Mouse (Mus musculus): ENCODE results near the gene Tent2.
"Not testable (repeated sequence)": the region's sequence is repeated elsewhere in the genome, so short reads cannot be mapped to it uniquely, and the experiment has no call there.

The Tent2 gene

GRCm38 (mm10) chr13:93191831-93192645 lies at the start of gene Tent2:
Gene Tent2, minus strand, starts transcription at chr13:93192385.
- peak; percentile 89 to 94 for DNase-seq

DNA sequence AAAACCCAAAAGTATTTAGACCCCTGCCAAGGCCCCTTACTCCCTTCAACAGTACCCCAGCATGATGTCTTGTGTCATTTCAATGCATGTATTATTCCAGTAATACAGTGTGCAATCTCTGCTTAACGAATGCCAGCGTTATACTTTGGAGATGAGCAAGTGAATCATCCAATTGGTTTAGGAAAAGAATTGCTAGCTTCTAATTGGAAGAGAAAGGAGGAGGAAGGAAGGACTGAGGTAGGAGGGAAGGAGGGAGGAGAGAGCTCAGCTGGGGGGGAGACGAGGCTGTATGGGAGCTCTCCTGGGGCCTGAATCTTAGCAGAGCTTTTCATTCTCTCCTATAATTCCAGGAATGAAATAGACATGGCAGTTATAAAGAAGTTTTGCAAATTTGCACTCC lies 49.0 kb upstream of the Tent2 start:
- DNase-seq: no peak

GRCm38 (mm10) chr13:93239561-93239960 lies 47.4 kb upstream of the Tent2 start:
- no peak for DNase-seq

DNA sequence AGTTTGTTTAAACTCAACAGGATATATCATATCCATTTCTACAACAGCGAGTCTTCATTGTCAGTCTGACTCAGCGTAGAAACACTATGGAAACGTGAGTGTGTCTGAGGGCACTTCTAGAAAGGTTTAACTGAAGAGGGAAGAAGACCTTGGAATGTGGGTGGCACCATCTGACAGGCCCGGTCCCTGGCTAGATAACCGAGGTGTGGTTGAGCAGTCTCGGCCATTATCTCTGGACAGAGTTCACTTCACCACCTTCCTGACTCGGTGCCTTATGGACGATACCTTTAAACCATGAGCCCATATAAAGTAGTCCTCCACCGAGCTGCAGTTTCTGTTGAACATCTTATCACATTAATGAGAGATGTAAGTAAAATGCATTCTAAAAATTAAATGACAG lies 46.9 kb upstream of the Tent2 start:
- no peak for DNase-seq

GRCm38 (mm10) chr13:93237677-93238398 lies 45.7 kb upstream of the Tent2 start:
- DNase-seq: no peak

DNA sequence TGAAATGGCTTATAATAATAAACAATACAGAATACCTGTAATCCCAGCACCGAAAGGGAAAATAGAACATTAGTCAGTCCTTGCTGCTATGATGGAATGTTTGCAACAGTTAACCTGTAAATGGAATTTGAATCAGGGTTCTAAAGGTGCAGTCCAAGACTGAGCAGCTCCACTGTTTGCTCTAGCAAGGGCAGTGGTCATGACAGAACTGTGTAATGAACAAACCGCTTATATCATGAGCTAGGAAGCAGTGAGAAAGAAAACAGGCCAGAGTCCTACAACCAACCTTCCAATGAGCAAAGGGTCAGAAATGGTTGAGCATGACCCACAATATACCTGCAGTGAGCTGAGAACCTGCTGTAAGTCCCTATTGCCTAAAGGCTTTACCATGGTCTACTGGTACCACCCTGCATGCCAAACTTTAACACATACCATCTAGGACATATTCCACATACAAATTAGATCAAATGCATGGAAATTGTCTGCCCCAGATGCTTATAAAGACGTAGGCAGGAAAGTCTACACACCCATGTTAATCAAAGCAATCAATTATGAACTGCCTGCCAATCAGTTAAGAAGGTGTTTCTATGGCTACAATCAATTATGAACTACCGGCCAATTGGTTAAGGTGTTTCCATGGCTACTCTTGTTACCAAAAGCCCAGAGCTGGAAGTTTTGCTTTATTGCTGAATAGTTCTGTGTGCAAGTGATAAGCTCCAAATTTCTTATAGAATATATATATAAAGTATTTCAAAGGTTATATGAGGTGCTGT lies 42.3 kb upstream of the Tent2 start:
- DNase-seq: no peak

DNA sequence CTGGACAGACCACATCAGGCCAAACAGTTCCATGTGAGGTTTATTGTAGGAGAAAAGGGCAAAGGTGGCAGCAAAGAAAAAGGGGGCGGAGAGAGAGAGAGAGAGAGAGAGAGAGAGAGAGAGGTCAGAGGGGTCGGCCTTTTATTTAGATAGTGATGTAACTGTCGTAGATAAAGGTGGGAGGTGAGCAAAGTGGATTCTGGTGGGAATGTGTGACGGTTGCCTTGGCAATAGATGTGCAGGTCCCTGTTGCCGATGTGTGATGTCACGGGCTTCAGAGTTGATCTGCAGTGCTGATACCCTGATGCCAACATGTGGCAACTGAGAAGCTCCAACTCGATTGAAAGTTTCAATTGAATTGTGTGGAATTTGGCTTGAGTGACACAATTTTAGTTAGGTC lies 40.1 kb upstream of the Tent2 start:
- no peak for DNase-seq

DNA sequence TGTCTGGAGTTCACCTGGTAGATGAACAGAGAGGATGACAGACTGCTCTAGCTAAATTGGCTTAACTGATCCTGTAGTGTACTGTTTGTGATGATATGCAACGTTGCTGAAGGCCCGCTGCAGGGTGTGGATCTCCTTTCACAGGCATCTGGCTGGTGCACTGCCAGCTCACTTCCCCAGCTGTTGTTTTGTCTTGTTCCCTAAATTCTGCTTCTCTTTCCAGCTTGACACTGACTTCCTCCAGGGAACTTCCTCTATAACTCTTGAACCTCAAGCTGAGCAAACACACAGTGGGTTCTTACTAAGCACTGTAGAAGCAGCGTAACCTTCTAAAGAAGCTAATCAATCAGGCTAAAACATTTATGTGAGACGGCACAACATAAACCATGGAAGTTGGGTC lies 38.8 kb upstream of the Tent2 start:
- DNase-seq: no peak

DNA sequence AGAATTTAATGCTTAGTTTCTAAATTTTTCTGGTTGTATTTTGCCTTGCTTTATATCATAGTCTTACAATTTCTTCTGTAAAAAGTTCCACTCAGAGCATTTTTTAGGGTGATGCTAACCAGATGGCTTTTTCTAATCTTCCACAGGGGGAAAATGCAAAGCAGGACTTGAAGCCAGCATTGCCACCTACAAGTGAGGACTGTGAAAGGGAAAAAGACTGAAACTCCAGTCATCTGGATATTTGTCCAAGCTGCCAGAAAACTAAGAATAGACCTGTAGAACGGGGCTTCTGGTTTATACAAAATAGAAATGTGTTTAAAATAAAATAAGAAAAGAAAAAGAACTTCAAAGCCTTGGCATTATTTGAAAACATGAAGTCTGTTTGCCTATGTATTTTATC lies 19.6 kb upstream of the Tent2 start:
- no peak for DNase-seq

GRCm38 (mm10) chr13:93192646-93193026 lies 451 bp upstream of the Tent2 start:
- DNase-seq: no peak

DNA sequence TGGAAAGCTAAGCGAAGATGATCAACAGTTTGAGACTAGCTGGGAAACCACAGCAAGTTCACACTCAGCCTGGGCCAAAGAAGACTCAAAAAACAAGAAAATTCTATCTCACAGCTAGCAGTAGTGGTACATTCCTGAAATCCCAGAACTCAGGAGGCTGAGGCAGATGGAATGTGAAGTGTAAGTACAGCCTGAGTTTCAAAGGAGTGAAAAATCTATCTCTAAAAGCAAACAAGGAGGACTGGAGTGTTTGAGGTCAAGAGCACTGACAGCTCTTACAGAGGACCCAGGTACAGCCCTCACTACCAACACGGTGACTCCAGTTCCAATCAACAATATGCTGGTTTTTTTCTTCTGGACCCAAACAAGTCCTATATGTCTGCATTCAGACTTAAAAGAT lies 2.8 kb downstream of the Tent2 start:
- DNase-seq: no peak

GRCm38 (mm10) chr13:93188738-93189137 lies 3.4 kb downstream of the Tent2 start:
- no peak for DNase-seq

GRCm38 (mm10) chr13:93187792-93188191 lies 4.4 kb downstream of the Tent2 start:
- not testable (repeated sequence) for DNase-seq

DNA sequence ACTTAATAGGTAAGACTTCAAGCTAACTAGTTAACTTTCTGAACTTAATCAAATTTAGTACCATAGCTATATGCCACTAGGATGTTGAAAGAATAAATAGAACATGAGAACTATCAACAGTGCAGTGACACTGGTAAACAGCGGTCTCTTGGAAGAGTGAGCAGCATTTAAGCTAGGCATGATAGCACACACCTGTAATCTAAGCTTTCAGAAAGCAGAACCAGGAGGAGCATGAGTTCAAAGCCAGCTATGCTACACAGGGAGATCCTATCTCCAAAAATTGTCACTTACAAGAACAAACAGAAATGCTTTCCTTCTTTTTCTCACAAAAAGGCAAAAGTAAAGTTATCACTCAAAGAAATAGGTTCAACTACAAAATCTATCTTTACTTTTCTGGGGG lies 11.8 kb downstream of the Tent2 start:
- DNase-seq: no peak

- DNase-seq: no peak
Observed at GRCm38 (mm10) chr13:93179522-93179921, 12.7 kb downstream of the Tent2 start.

- DNase-seq: no peak
Observed at GRCm38 (mm10) chr13:93177571-93177970, 14.6 kb downstream of the Tent2 start.

GRCm38 (mm10) chr13:93163303-93163702 lies 28.9 kb downstream of the Tent2 start:
- no peak for DNase-seq

DNA sequence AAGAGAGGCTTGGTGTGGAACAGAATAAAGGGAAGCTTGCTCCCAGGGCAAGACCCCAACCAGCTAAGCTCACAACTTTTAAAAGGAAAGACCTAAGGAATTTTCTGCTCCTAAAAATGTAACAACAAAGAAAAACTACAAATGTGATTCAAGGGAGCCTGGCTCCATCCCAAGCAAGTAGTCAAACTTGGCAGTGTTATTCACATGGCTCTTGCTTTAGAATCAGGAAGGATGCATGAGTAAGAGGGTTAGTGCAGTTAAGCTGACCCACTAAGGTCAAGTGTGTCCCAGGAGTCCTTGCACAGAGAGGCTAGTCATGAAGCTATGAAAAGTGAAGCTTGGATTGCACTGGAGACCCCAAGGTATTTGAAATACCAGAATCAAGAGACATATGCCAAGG lies 29.7 kb downstream of the Tent2 start:
- DNase-seq: no peak

- no peak for DNase-seq
Observed at GRCm38 (mm10) chr13:93158261-93158660, 33.9 kb downstream of the Tent2 start.

DNA sequence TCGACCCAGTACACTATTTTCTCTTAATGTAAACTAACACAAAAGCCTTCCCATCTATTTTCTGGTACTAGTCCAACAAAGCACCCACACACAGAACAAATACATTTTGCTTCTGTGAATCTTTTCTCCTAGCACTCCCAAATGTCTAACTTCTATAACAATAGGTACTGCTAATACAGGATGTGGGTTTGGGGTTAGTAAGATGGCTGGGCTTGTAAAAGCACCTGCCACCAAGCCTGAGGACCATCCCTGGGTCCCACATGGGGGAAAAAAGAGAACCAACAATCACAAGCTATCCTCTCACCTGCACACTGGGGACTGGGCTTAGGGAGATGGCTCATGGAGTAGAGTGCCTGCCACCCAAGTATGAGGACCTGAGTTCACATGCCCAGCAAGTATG lies 38.9 kb downstream of the Tent2 start:
- DNase-seq: no peak

DNA sequence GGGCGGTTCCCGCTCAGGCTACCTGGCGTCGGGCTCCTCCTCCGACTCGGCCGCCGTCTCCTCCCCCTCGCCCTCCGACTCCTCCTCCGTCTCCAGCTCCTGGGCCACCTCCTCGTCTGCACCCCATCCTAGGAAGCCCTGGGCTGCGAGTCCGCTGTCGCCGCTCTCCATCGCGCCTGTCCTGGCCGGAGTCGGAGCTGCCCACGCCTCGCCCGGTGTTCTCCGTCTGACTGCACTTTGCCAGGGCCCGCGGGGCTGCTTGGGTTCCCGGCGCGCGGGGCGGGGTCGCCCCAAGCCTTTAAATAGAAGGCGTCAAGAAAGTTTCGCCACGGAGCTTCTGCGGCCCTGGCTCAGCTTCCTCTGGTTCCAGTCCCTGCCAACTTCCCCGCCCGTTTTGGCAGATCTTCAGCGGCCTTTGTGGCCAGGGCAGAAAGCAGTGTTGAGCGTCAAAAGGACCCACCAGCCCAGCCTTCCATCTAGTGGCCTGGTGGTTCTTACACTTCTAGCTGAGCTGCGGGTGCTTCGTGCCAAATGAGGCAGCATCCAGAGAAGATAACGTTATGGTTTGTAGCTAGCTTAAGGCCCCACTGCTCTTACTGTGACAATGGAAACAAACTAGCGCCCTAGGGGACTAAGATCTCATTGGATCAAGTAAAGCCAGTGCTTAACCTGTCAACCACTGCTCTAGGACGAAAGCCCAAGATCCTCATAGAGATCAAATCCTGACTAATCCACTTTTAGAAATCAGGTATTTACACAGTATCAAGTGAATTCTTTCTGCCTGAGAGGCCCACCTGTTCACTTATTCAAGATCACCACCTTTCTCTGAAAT lies 47.6 kb downstream of the Tent2 start, which contains the start of gene Cmya5:
Gene Cmya5 (minus strand): TSS at position 389 of the 832 bp plus-strand sequence.
- peak; percentile 46 to 49 for DNase-seq

GRCm38 (mm10) chr13:93143819-93144283 lies 48.3 kb downstream of the Tent2 start:
- DNase-seq: no peak
